28 mouse cellular contexts compared by ENCODE assay signal in genomic region chr13:101153760-101154159, GRCm38 (mm10).
DNase-seq lines count a peak whose midpoint lies in the region; ATAC-seq and TF ChIP-seq lines count a peak whose summit lies in the region.
"Had no signal": no experiment of that assay in that cellular context is flagged by ENCODE, and none has a peak within 500 bp of the region (broad histone marks: within the 10 kb centered on the region; RNA-seq: fewer than 3 reads in every experiment).

No protein-coding gene starts in this region.

- H3K9me3 ChIP-seq in liver, postnatal 0 days (ENCODE audit: low read length): no peaks in the 10 kb centered on the region
- no peaks in the 10 kb centered on the region for H3K9me3 ChIP-seq in liver, embryonic 11.5 days (ENCODE audit: control insufficient read depth, low read length)
- H3K9me3 ChIP-seq in intestine, postnatal 0 days (ENCODE audit: control insufficient read depth): no peaks in the 10 kb centered on the region
- H3K9me3 ChIP-seq in midbrain, embryonic 11.5 days (ENCODE audit: control insufficient read depth, low read length): no peaks in the 10 kb centered on the region
- H3K9me3 ChIP-seq: embryonic facial prominence, embryonic 13.5 days; embryonic facial prominence, embryonic 15.5 days; forebrain, embryonic 10.5 days; forebrain, embryonic 12.5 days; G1E had no signal

- 0 out of 2 replicates have a peak, but pooled peaks have one; percentile 33 for ATAC-seq in liver, postnatal 0 days
- no peak for ATAC-seq in liver, embryonic 11.5 days (replicated peaks; ENCODE audit: low FRiP score)
- ATAC-seq in intestine, postnatal 0 days: peak; percentile 85
- no peak for ATAC-seq in midbrain, embryonic 11.5 days (ENCODE audit: low FRiP score)
- no peak for ATAC-seq in activated CD4-positive, CD25-positive, alpha-beta regulatory T cell, adult 4 months
- ATAC-seq: CD4-positive, CD25-positive, alpha-beta regulatory T cell, adult 4 months; forebrain, embryonic 14.5 days; Patski had no signal

- no peak for TF ChIP-seq POLR2A in kidney, adult 2 months (IDR thresholded peaks at IDR 0.05; ENCODE audit: low read depth, low read length)

- H3K27ac ChIP-seq in kidney, adult 2 months (ENCODE audit: insufficient read depth, low read depth, low read length): no peak overlapping the region
- no peak overlapping the region for H3K27ac ChIP-seq in liver, postnatal 0 days (ENCODE audit: low read depth)
- H3K27ac ChIP-seq in liver, embryonic 11.5 days (ENCODE audit: low read depth, low read length): no peak overlapping the region
- no peak overlapping the region for H3K27ac ChIP-seq in intestine, postnatal 0 days (ENCODE audit: low read depth, low read length)
- H3K27ac ChIP-seq in midbrain, embryonic 11.5 days (ENCODE audit: low read depth, low read length): no peak overlapping the region
- H3K27ac ChIP-seq: embryonic facial prominence, embryonic 13.5 days; embryonic facial prominence, embryonic 15.5 days; forebrain, embryonic 10.5 days; forebrain, embryonic 12.5 days had no signal

- H3K36me3 ChIP-seq in kidney, adult 2 months (ENCODE audit: control insufficient read depth, insufficient read depth, low read length): no peaks in the 10 kb centered on the region
- no peaks in the 10 kb centered on the region for H3K36me3 ChIP-seq in liver, postnatal 0 days (replicated peaks; ENCODE audit: insufficient read depth, low read length)
- no peaks in the 10 kb centered on the region for H3K36me3 ChIP-seq in liver, embryonic 11.5 days (ENCODE audit: control insufficient read depth, insufficient read depth, low read length)
- H3K36me3 ChIP-seq in intestine, postnatal 0 days (ENCODE audit: control insufficient read depth, insufficient read depth): no peaks in the 10 kb centered on the region
- H3K36me3 ChIP-seq in midbrain, embryonic 11.5 days (ENCODE audit: control insufficient read depth, insufficient read depth, low read length): no peaks in the 10 kb centered on the region
- H3K36me3 ChIP-seq: embryonic facial prominence, embryonic 13.5 days; embryonic facial prominence, embryonic 15.5 days; forebrain, embryonic 10.5 days; forebrain, embryonic 12.5 days; G1E had no signal

- H3K9ac ChIP-seq in liver, postnatal 0 days (replicated peaks): no peak overlapping the region
- no peak overlapping the region for H3K9ac ChIP-seq in liver, embryonic 11.5 days (ENCODE audit: low read depth, low read length)
- H3K9ac ChIP-seq in intestine, postnatal 0 days (ENCODE audit: low read depth, low read length): no peak overlapping the region
- H3K9ac ChIP-seq in midbrain, embryonic 11.5 days (ENCODE audit: low read length): no peak overlapping the region
- H3K9ac ChIP-seq: embryonic facial prominence, embryonic 13.5 days; embryonic facial prominence, embryonic 15.5 days; forebrain, embryonic 12.5 days had no signal

- no peak for TF ChIP-seq CTCF in kidney, adult 2 months (conservative IDR thresholded peaks at IDR 0.05; ENCODE audit: insufficient read depth, insufficient read length, low read depth, low read length)
- TF ChIP-seq CTCF in liver, postnatal 0 days (IDR thresholded peaks at IDR 0.05; ENCODE audit: low read depth): no peak
- no peak for TF ChIP-seq CTCF in intestine, postnatal 0 days (IDR thresholded peaks at IDR 0.05; ENCODE audit: low read depth)

- H3K4me2 ChIP-seq in liver, postnatal 0 days (ENCODE audit: low read depth, low read length): no peak overlapping the region
- no peak overlapping the region for H3K4me2 ChIP-seq in liver, embryonic 11.5 days
- no peak overlapping the region for H3K4me2 ChIP-seq in intestine, postnatal 0 days (replicated peaks; ENCODE audit: low read depth)
- H3K4me2 ChIP-seq in midbrain, embryonic 11.5 days: no peak overlapping the region
- H3K4me2 ChIP-seq: embryonic facial prominence, embryonic 13.5 days; embryonic facial prominence, embryonic 15.5 days; forebrain, embryonic 12.5 days had no signal

- no peak overlapping the region for H3K4me3 ChIP-seq in kidney, adult 2 months (ENCODE audit: insufficient read depth, low read depth, low read length)
- no peak overlapping the region for H3K4me3 ChIP-seq in liver, postnatal 0 days (ENCODE audit: low read depth, low read length)
- no peak overlapping the region for H3K4me3 ChIP-seq in liver, embryonic 11.5 days (ENCODE audit: low read depth, low read length)
- H3K4me3 ChIP-seq in intestine, postnatal 0 days (ENCODE audit: low read depth, low read length): no peak overlapping the region
- no peak overlapping the region for H3K4me3 ChIP-seq in midbrain, embryonic 11.5 days (ENCODE audit: low read depth, low read length)
- H3K4me3 ChIP-seq: embryonic facial prominence, embryonic 13.5 days; embryonic facial prominence, embryonic 15.5 days; erythroblast, embryonic 14.5 days; forebrain, embryonic 10.5 days; forebrain, embryonic 12.5 days had no signal

- H3K27me3 ChIP-seq in kidney, adult 2 months (replicated peaks; ENCODE audit: control insufficient read depth, insufficient read depth, low read length): no peaks in the 10 kb centered on the region
- H3K27me3 ChIP-seq in liver, postnatal 0 days (ENCODE audit: insufficient read depth, low read length): no peaks in the 10 kb centered on the region
- no peaks in the 10 kb centered on the region for H3K27me3 ChIP-seq in liver, embryonic 11.5 days (replicated peaks; ENCODE audit: control insufficient read depth, insufficient read depth, low read length)
- no peaks in the 10 kb centered on the region for H3K27me3 ChIP-seq in intestine, postnatal 0 days (replicated peaks; ENCODE audit: control insufficient read depth, insufficient read depth, low read length)
- H3K27me3 ChIP-seq in midbrain, embryonic 11.5 days (ENCODE audit: control insufficient read depth, insufficient read depth, low read length): no peaks in the 10 kb centered on the region
- H3K27me3 ChIP-seq: CH12.LX; embryonic facial prominence, embryonic 13.5 days; embryonic facial prominence, embryonic 15.5 days; forebrain, embryonic 12.5 days; Patski had no signal

- TF ChIP-seq EP300 in liver, postnatal 0 days (IDR thresholded peaks at IDR 0.05; ENCODE audit: low read depth): no peak

- no peaks in the 10 kb centered on the region for H3K4me1 ChIP-seq in kidney, adult 2 months (ENCODE audit: control insufficient read depth, insufficient read depth, low read length)
- no peaks in the 10 kb centered on the region for H3K4me1 ChIP-seq in liver, postnatal 0 days (ENCODE audit: insufficient read depth)
- H3K4me1 ChIP-seq in liver, embryonic 11.5 days (replicated peaks; ENCODE audit: control insufficient read depth, insufficient read depth, low read length): no peaks in the 10 kb centered on the region
- H3K4me1 ChIP-seq in intestine, postnatal 0 days (replicated peaks; ENCODE audit: control insufficient read depth, insufficient read depth, low read length): no peaks in the 10 kb centered on the region
- H3K4me1 ChIP-seq in midbrain, embryonic 11.5 days (ENCODE audit: control insufficient read depth, insufficient read depth, low read length): no peaks in the 10 kb centered on the region
- H3K4me1 ChIP-seq: embryonic facial prominence, embryonic 13.5 days; embryonic facial prominence, embryonic 15.5 days; forebrain, embryonic 10.5 days; forebrain, embryonic 12.5 days had no signal

- peak; percentile 4 for DNase-seq in kidney, adult 2 months
- DNase-seq in kidney, postnatal 10 days: no peak
- no peak for DNase-seq in liver, postnatal 0 days
- no peak for DNase-seq in liver, embryonic 11.5 days (ENCODE audit: low spot score)
- no peak for DNase-seq in midbrain, embryonic 11.5 days (ENCODE audit: low spot score, missing footprints)
- DNase-seq: adrenal gland, adult 2 months; adrenal gland, postnatal 10 days; adrenal gland, postnatal 25 days; B cell, adult 2 months; cerebellum, adult 11 months; cerebellum, adult 18-20 months; cerebellum, adult 8-10 months; cerebellum, adult 9-11 months; cerebellum, postnatal 14 days; cerebellum, postnatal 36 days; embryo, embryonic 11 days had no signal

Comparison
In these comparisons a context has a peak if more than half of its experiments do, and no peak if none do; other contexts are left out.
1. ATAC-seq: peak in liver, postnatal 0 days (single experiment) and intestine, postnatal 0 days (single experiment); none in liver, embryonic 11.5 days (single experiment), midbrain, embryonic 11.5 days (single experiment) and activated CD4-positive, CD25-positive, alpha-beta regulatory T cell, adult 4 months (single experiment).